Mouse (Mus musculus) lung, postnatal 0 days (tissue): ENCODE measurements around the gene Leng8. TPM values are rescaled to one million over a fixed set of nuclear protein-coding genes. Genes with fewer than 3 reads are reported as not detected.

ENCODE experiments used
- ATAC-seq: fragments of 200-750 bp; cut with Nextera tagmentation; 2 replicates; pipeline ENCODE4 v1.8.0; 2017; ENCODE audit warnings: moderate library complexity
- DNase-seq: peaks from one replicate; pipeline ENCODE4 v3.0.0-alpha.2; 2016; ENCODE audit warnings: low spot score
- H3K27ac ChIP-seq: fragments of 300-500 bp; sonication (generic); 2 replicates; pipeline ENCODE4 v1.5.1; 2014; ENCODE audit warnings: antibody characterized with exemption, mild to moderate bottlenecking, low read length, mixed read lengths
- H3K27me3 ChIP-seq: fragments of 300-500 bp; sonication (generic); replicated peaks from 2 replicates; pipeline ENCODE4 v1.6.1; 2014; ENCODE audit warnings: low read length, mixed read lengths; ENCODE audit not compliant: insufficient read depth
- H3K36me3 ChIP-seq: fragments of 300-500 bp; sonication (generic); 2 replicates; pipeline ENCODE4 v1.6.1; 2014; ENCODE audit warnings: low read length, mixed read lengths; ENCODE audit not compliant: insufficient read depth
- H3K4me1 ChIP-seq: fragments of 300-500 bp; sonication (generic); 2 replicates; pipeline ENCODE4 v1.6.1; 2014; ENCODE audit warnings: antibody characterized with exemption, low read depth, low read length, mixed read lengths; ENCODE audit not compliant: insufficient read depth
- H3K4me2 ChIP-seq: fragments of 300-500 bp; sonication (generic); replicated peaks from 2 replicates; pipeline ENCODE4 v1.6.1; 2014; ENCODE audit warnings: low read depth, mild to moderate bottlenecking, low read length, moderate library complexity, mixed read lengths
- H3K4me3 ChIP-seq: fragments of 300-500 bp; sonication (generic); 2 replicates; pipeline ENCODE4 v1.5.1; 2014; ENCODE audit warnings: low read depth, low read length
- H3K9ac ChIP-seq: fragments of 300-500 bp; sonication (generic); replicated peaks from 2 replicates; pipeline ENCODE4 v1.6.1; 2014; ENCODE audit warnings: low read depth, mild to moderate bottlenecking
- H3K9me3 ChIP-seq: fragments of 300-500 bp; sonication (generic); 2 replicates; pipeline ENCODE4 v1.6.1; 2016; ENCODE audit warnings: low read length, mixed read lengths
- CTCF ChIP-seq: IDR thresholded peaks from 2 replicates; pipeline ENCODE4 v1.5.1; 2016; ENCODE audit warnings: antibody characterized with exemption, mild to moderate bottlenecking
- EP300 ChIP-seq: IDR thresholded peaks from 2 replicates; pipeline ENCODE4 v1.6.1; 2016; ENCODE audit warnings: antibody characterized with exemption, mild to moderate bottlenecking, control low read depth
- WGBS: fragments of 180-500 bp; shearing (Covaris S2); extraction: QIAGEN DNeasy Blood & Tissue Kit; methylation state at CpG from one replicate; pipeline ENCODE4 v1.1.7; 2014; 5-methylcytosine and 5-hydroxymethylcytosine counted together
- polyA plus RNA-seq: library from polyadenylated mRNA; unstranded; fragments of >200 nt; fragmentation: Nextera tagmentation; extraction: Ambion mirVana; gene quantifications from 2 replicates; pipeline ENCODE4 v1.2.1, GENCODE M21; 2015

The Leng8 gene
- polyA plus RNA-seq, 1 experiment from 2014 or later: 29.6 TPM

- DNase-seq (no peak), ATAC-seq (no peak)
- Histone ChIP-seq H3K4me3 (no peak overlapping the region), H3K4me1 (0 out of 2 replicates have a peak, but pooled peaks cover 3% of the 10 kb centered on the region), H3K36me3 (peaks cover 57% of the 10 kb centered on the region), H3K27me3 (no peaks in the 10 kb centered on the region), H3K4me2 (no peak overlapping the region), H3K27ac (no peak overlapping the region), H3K9me3 (no peaks in the 10 kb centered on the region), H3K9ac (no peak overlapping the region)
- TF ChIP-seq CTCF: no peak
- no peak for TF ChIP-seq EP300
- 94% methylated on average over 5 of the region's 5 CpGs for WGBS
Measured at GRCm38 (mm10) chr7:4139391-4139790, 2.6 kb downstream of the Leng8 start.

GRCm38 (mm10) chr7:4141648-4142325, 4.9 kb downstream of the Leng8 start:
- 91% methylated on average over 6 of the region's 6 CpGs for WGBS
- no peak overlapping the region for H3K9ac ChIP-seq
- H3K36me3 ChIP-seq: peaks cover 78% of the 10 kb centered on the region
- H3K9me3 ChIP-seq: no peaks in the 10 kb centered on the region
- H3K4me2 ChIP-seq: no peak overlapping the region
- H3K27ac ChIP-seq: no peak overlapping the region
- no peak overlapping the region for H3K4me3 ChIP-seq
- TF ChIP-seq CTCF (no peak), EP300 (no peak)
- ATAC-seq (no peak), DNase-seq (no peak)
- no peaks in the 10 kb centered on the region for H3K27me3 ChIP-seq
- H3K4me1 ChIP-seq: 0 out of 2 replicates have a peak, but pooled peaks cover 3% of the 10 kb centered on the region

- Histone ChIP-seq H3K4me2 (no peak overlapping the region), H3K27me3 (no peaks in the 10 kb centered on the region), H3K9ac (no peak overlapping the region), H3K4me3 (no peak overlapping the region), H3K27ac (no peak overlapping the region), H3K9me3 (no peaks in the 10 kb centered on the region), H3K36me3 (peaks cover 88% of the 10 kb centered on the region), H3K4me1 (0 out of 2 replicates have a peak, but pooled peaks cover 2% of the 10 kb centered on the region)
- 94% methylated on average over 10 of the region's 10 CpGs for WGBS
- DNase-seq (no peak), ATAC-seq (no peak)
- TF ChIP-seq CTCF (no peak), EP300 (no peak)
Measured at GRCm38 (mm10) chr7:4142796-4143445, 6.1 kb downstream of the Leng8 start.

GRCm38 (mm10) chr7:4143506-4143905, 6.7 kb downstream of the Leng8 start:
- ATAC-seq (no peak), DNase-seq (no peak)

GRCm38 (mm10) chr7:4144046-4144445, 7.2 kb downstream of the Leng8 start:
- no peaks in the 10 kb centered on the region for H3K27me3 ChIP-seq
- WGBS: 95% methylated on average over 13 of the region's 13 CpGs
- ATAC-seq (no peak), DNase-seq (no peak)
- H3K4me2 ChIP-seq: no peak overlapping the region
- peaks cover 6% of the 10 kb centered on the region; the same call in 1 of the 2 replicates for H3K4me1 ChIP-seq
- TF ChIP-seq EP300: no peak
- TF ChIP-seq CTCF: no peak
- peaks cover 81% of the 10 kb centered on the region for H3K36me3 ChIP-seq
- no peaks in the 10 kb centered on the region for H3K9me3 ChIP-seq
- H3K27ac ChIP-seq: no peak overlapping the region
- no peak overlapping the region for H3K4me3 ChIP-seq
- no peak overlapping the region for H3K9ac ChIP-seq

More at GRCm38 (mm10) chr7:4143506-4143905, 6.7 kb downstream of the Leng8 start:
- WGBS: 92% methylated on average over 19 of the region's 19 CpGs
- H3K9ac ChIP-seq: no peak overlapping the region
- H3K4me2 ChIP-seq: no peak overlapping the region
- TF ChIP-seq EP300: no peak
- no peak for TF ChIP-seq CTCF
- no peaks in the 10 kb centered on the region for H3K27me3 ChIP-seq
- H3K9me3 ChIP-seq: no peaks in the 10 kb centered on the region
- H3K4me3 ChIP-seq: no peak overlapping the region
- no peak overlapping the region for H3K27ac ChIP-seq
- H3K36me3 ChIP-seq: peaks cover 86% of the 10 kb centered on the region
- peaks cover 5% of the 10 kb centered on the region; the same call in 1 of the 2 replicates for H3K4me1 ChIP-seq

- Histone ChIP-seq H3K9me3 (no peaks in the 10 kb centered on the region), H3K4me2 (no peak overlapping the region), H3K4me1 (peaks cover 6% of the 10 kb centered on the region; the same call in 1 of the 2 replicates), H3K27me3 (no peaks in the 10 kb centered on the region), H3K4me3 (no peak overlapping the region), H3K9ac (no peak overlapping the region), H3K27ac (no peak overlapping the region), H3K36me3 (peaks cover 72% of the 10 kb centered on the region)
- TF ChIP-seq EP300 (no peak), CTCF (no peak)
- WGBS: 94% methylated on average over 20 of the region's 20 CpGs
- DNase-seq: no peak
- ATAC-seq: no peak
Measured at GRCm38 (mm10) chr7:4144766-4145551, 8.1 kb downstream of the Leng8 start.
